Mouse (Mus musculus): ENCODE results near the gene Cdkal1.

The Cdkal1 gene

GRCm38 (mm10) chr13:29855281-29856031, at the start of gene Cdkal1:
Gene Cdkal1 (minus strand): TSS chr13:29855674.
- DNase-seq (ENCODE audit: low spot score in 2 of 2) = peak; percentile 88 to 91

- no peak for DNase-seq (ENCODE audit: low spot score in 2 of 2)
Observed at GRCm38 (mm10) chr13:29903341-29903740, 47.9 kb upstream of the Cdkal1 start.

GRCm38 (mm10) chr13:29902676-29903075, 47.2 kb upstream of the Cdkal1 start:
- DNase-seq (ENCODE audit: low spot score in 2 of 2) = peak in 1 of 2 experiments; percentile 7

GRCm38 (mm10) chr13:29901641-29902040, 46.2 kb upstream of the Cdkal1 start:
- DNase-seq (ENCODE audit: low spot score in 2 of 2) = no peak

- DNase-seq (ENCODE audit: low spot score in 2 of 2) = no peak
Observed at GRCm38 (mm10) chr13:29866780-29867179, 11.3 kb upstream of the Cdkal1 start.

GRCm38 (mm10) chr13:29864331-29864730, 8.9 kb upstream of the Cdkal1 start:
- DNase-seq (ENCODE audit: low spot score in 2 of 2) = no peak

- DNase-seq (ENCODE audit: low spot score in 2 of 2) = no peak
Observed at GRCm38 (mm10) chr13:29860087-29860486, 4.6 kb upstream of the Cdkal1 start.

- DNase-seq (ENCODE audit: low spot score in 2 of 2) = peak in 1 of 2 experiments; percentile 33
Observed at GRCm38 (mm10) chr13:29857436-29857835, 2.0 kb upstream of the Cdkal1 start.

- no peak for DNase-seq (ENCODE audit: low spot score in 2 of 2)
Observed at GRCm38 (mm10) chr13:29854876-29855275, 598 bp downstream of the Cdkal1 start.

GRCm38 (mm10) chr13:29838409-29839047, 16.9 kb downstream of the Cdkal1 start:
- DNase-seq (ENCODE audit: low spot score in 2 of 2) = no peak

- peak; percentile 48 to 70 for DNase-seq (ENCODE audit: low spot score in 2 of 2)
Observed at GRCm38 (mm10) chr13:29835170-29835569, 20.3 kb downstream of the Cdkal1 start.

GRCm38 (mm10) chr13:29833751-29834150, 21.7 kb downstream of the Cdkal1 start:
- peak in 1 of 2 experiments; percentile 23 for DNase-seq (ENCODE audit: low spot score in 2 of 2)

GRCm38 (mm10) chr13:29831126-29831525, 24.3 kb downstream of the Cdkal1 start:
- no peak for DNase-seq (ENCODE audit: low spot score in 2 of 2)

- DNase-seq (ENCODE audit: low spot score in 2 of 2) = no peak
Observed at GRCm38 (mm10) chr13:29828032-29828431, 27.4 kb downstream of the Cdkal1 start.

- peak in 1 of 2 experiments; percentile 30 for DNase-seq (ENCODE audit: low spot score in 2 of 2)
Observed at GRCm38 (mm10) chr13:29826469-29826868, 29.0 kb downstream of the Cdkal1 start.

GRCm38 (mm10) chr13:29826041-29826440, 29.4 kb downstream of the Cdkal1 start:
- no peak for DNase-seq (ENCODE audit: low spot score in 2 of 2)

- no peak for DNase-seq (ENCODE audit: low spot score in 2 of 2)
Observed at GRCm38 (mm10) chr13:29824797-29825196, 30.7 kb downstream of the Cdkal1 start.

- no peak for DNase-seq (ENCODE audit: low spot score in 2 of 2)
Observed at GRCm38 (mm10) chr13:29824326-29824725, 31.1 kb downstream of the Cdkal1 start.

- DNase-seq (ENCODE audit: low spot score in 2 of 2) = peak; percentile 66 to 68
Observed at GRCm38 (mm10) chr13:29823906-29824305, 31.6 kb downstream of the Cdkal1 start.

GRCm38 (mm10) chr13:29823487-29823886, 32.0 kb downstream of the Cdkal1 start:
- DNase-seq (ENCODE audit: low spot score in 2 of 2) = no peak

- no peak for DNase-seq (ENCODE audit: low spot score in 2 of 2)
Observed at GRCm38 (mm10) chr13:29819910-29820583, 35.4 kb downstream of the Cdkal1 start.

GRCm38 (mm10) chr13:29819147-29819546, 36.3 kb downstream of the Cdkal1 start:
- no peak for DNase-seq (ENCODE audit: low spot score in 2 of 2)

- no peak for DNase-seq (ENCODE audit: low spot score in 2 of 2)
Observed at GRCm38 (mm10) chr13:29818314-29818713, 37.2 kb downstream of the Cdkal1 start.
